Mouse (Mus musculus): Measurements from ENCODE around the gene Ppp1r14c.

DNA sequence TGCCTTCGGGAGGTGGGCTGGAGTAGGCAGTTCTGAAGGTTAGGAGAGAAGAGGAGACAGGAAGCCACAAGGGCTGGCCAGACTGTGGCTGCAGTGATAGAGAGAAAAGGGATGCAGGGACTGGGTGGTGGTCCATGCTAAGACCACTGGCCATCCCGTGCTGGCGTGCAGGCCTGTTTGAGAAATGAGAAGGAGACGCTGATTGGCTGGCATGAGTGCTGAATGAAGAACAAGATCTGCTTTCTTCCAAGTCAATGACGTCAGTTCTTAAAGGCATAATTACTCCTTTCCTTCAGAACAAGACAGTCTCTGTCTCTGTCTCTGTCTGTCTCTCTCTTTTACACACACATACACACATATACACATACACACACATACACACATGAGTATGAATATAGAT lies 36.4 kb downstream of the Ppp1r14c start:
- no peak for TF ChIP-seq CTCF (IDR thresholded peaks at IDR 0.05; ENCODE audit: low read depth)
- TF ChIP-seq EP300 (IDR thresholded peaks at IDR 0.05; ENCODE audit: low read depth) = no peak

All from liver, postnatal 0 days (tissue).